Mouse (Mus musculus) liver, postnatal 0 days (tissue): ENCODE measurements around the gene Msx1.

Source experiments
- CTCF ChIP-seq: sonication (generic); IDR thresholded peaks from 2 replicates; pipeline ENCODE4 v1.5.1; 2016; ENCODE audit warnings: antibody characterized with exemption, low read depth
- EP300 ChIP-seq: IDR thresholded peaks from 2 replicates; pipeline ENCODE4 v1.6.1; 2016; ENCODE audit warnings: antibody characterized with exemption, low read depth, mild to moderate bottlenecking

- no peak for TF ChIP-seq CTCF
- no peak for TF ChIP-seq EP300
These were observed 28.7 kb downstream of the Msx1 start for GRCm38 (mm10) chr5:37795691-37796090.
